Mouse (Mus musculus): ENCODE data around the gene Kif26b. TPM values are rescaled to one million over a fixed set of nuclear protein-coding genes. Genes with fewer than 3 reads are reported as not detected.

Gene Kif26b
- total and polyA plus RNA-seq, 3 experiments, result 0.86 to 3.0 (median 2.4) TPM

DNA sequence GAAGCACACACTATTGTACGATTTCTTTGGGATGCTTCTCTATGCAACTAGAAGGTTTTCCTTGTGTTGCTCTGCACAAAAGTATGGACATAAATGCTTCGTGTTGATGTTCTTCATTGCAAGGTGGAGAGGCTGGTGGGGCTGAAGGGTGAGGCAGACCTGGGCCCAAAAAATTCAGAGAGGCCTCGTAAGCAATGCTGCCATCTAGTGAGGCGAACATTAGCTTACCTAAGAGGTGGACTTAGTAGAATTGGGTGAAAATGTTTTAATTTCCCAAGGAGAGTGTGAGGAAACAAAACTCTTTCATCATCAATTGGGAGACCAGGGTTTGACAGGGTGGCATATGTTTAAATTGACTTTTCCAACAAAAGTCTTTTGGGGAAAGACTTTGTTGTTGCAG lies 160.6 kb downstream of the Kif26b start:
- DNase-seq, result no peak
- WGBS, result 64% methylated on average over 4 of the region's 4 CpGs
- no peaks in the 10 kb centered on the region for H3K79me2 ChIP-seq (replicated peaks; ENCODE audit: control insufficient read depth, insufficient read depth, low read length)
- intact Hi-C loops (cut with DNase I), result loop anchor here (2.0 kb wide), 2 partner anchors 45 to 157 kb away; no protein-coding TSS in a partner anchor
- no peak for TF ChIP-seq POLR2A (IDR thresholded peaks at IDR 0.05; ENCODE audit: insufficient read depth, low read depth, low read length)
- TF ChIP-seq EP300 (IDR thresholded peaks at IDR 0.05; ENCODE audit: insufficient read depth, low read depth, low read length), result no peak
- TF ChIP-seq CTCF (IDR thresholded peaks at IDR 0.05), result peak; percentile 54
- H3K36me3 ChIP-seq (ENCODE audit: control insufficient read depth, insufficient read depth, low read length), result no peaks in the 10 kb centered on the region
- H3K4me3 ChIP-seq, result no peak overlapping the region
- H3K4me1 ChIP-seq (ENCODE audit: control insufficient read depth, insufficient read depth, low read length), result no peaks in the 10 kb centered on the region
- H3K9ac ChIP-seq (ENCODE audit: low read depth, low read length), result no peak overlapping the region
- H3K27me3 ChIP-seq (ENCODE audit: control insufficient read depth, insufficient read depth, low read length), result no peaks in the 10 kb centered on the region
- H3K27ac ChIP-seq, result no peak overlapping the region

DNA sequence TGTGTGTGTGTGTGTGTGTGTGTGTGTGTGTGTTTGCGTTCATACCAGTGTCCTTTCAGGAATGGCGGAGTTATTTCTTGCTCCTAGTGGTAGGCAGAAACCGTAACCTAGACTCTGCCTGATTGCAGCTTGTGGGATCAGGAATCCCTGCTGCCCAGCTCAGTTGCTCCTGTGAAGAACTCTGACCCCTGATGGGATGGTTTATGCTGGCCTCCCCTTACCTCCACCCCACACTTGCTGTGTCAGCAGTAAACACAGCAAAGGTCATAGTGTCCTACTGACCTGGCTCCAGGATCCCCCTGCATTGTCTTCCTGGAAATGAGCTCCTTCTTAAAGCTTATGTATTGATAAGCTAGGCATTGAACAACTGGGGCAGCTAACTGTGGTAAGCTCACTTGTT lies 162.8 kb downstream of the Kif26b start:
- no peak overlapping the region for H3K27ac ChIP-seq
- H3K27me3 ChIP-seq (ENCODE audit: control insufficient read depth, insufficient read depth, low read length), result no peaks in the 10 kb centered on the region
- intact Hi-C loops (cut with DNase I), result loop anchor here (5.0 kb wide), 1 partner anchor 451 kb away; no protein-coding TSS in a partner anchor
- no peaks in the 10 kb centered on the region for H3K79me2 ChIP-seq (replicated peaks; ENCODE audit: control insufficient read depth, insufficient read depth, low read length)
- TF ChIP-seq EP300 (IDR thresholded peaks at IDR 0.05; ENCODE audit: insufficient read depth, low read depth, low read length) (no peak), CTCF (IDR thresholded peaks at IDR 0.05) (no peak), POLR2A (IDR thresholded peaks at IDR 0.05; ENCODE audit: insufficient read depth, low read depth, low read length) (no peak)
- H3K4me1 ChIP-seq (ENCODE audit: control insufficient read depth, insufficient read depth, low read length), result no peaks in the 10 kb centered on the region
- no peaks in the 10 kb centered on the region for H3K36me3 ChIP-seq (ENCODE audit: control insufficient read depth, insufficient read depth, low read length)
- H3K9ac ChIP-seq (ENCODE audit: low read depth, low read length), result no peak overlapping the region
- 81% methylated on average over 3 of the region's 3 CpGs for WGBS
- no peak overlapping the region for H3K4me3 ChIP-seq
- no peak for DNase-seq

DNA sequence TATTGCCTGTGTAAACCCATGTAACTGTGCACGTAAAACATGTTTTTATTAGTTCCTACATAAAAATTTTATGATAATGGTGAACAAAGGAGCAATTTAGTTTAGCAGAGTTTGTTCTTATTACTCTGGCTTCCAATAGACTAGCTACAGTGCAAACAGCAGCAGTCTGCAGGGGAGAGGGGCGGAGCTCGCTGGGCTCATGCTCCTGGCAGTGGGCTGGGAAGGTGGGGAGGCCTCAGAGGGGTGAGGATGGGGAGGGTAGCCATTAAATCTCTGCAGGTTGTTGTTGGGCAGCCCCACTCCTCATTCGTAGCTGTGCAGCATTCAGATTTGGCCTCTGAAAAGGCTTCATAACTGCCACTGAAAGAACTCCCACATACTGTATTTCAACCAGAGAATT lies 171.2 kb downstream of the Kif26b start:
- DNase-seq, result no peak
- no peak overlapping the region for H3K27ac ChIP-seq

DNA sequence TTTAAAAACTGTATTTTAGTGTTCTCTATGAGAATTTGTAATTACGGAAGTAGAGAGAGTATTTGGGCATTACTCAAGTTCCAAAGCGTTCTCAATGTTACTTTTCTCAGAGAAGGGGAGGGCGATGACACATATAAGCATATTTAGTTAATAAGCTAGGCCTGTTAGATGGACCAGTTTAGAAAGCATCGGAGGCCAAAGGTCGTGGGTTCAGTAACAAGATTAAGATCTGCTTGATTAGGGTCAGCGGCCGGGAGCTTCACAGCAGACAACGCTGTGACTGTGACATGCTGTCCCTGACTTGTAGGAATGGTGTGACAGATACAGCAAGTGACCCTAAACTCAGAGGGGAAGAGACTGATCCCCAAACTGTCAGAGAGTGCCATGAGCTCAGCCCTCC lies 174.6 kb downstream of the Kif26b start:
- no peaks in the 10 kb centered on the region for H3K36me3 ChIP-seq (ENCODE audit: control insufficient read depth, insufficient read depth, low read length)
- no peak overlapping the region for H3K9ac ChIP-seq (ENCODE audit: low read depth, low read length)
- H3K79me2 ChIP-seq (replicated peaks; ENCODE audit: control insufficient read depth, insufficient read depth, low read length), result no peaks in the 10 kb centered on the region
- DNase-seq, result no peak
- 78% methylated on average over 8 of the region's 8 CpGs for WGBS
- intact Hi-C loops (cut with DNase I), result no loop called here
- H3K27me3 ChIP-seq (ENCODE audit: control insufficient read depth, insufficient read depth, low read length), result no peaks in the 10 kb centered on the region
- H3K4me3 ChIP-seq, result no peak overlapping the region
- TF ChIP-seq CTCF (IDR thresholded peaks at IDR 0.05) (no peak), POLR2A (IDR thresholded peaks at IDR 0.05; ENCODE audit: insufficient read depth, low read depth, low read length) (no peak)
- no peak overlapping the region for H3K27ac ChIP-seq
- no peaks in the 10 kb centered on the region for H3K4me1 ChIP-seq (ENCODE audit: control insufficient read depth, insufficient read depth, low read length)

More for the DNA sequence above, 171.2 kb downstream of the Kif26b start:
- Histone ChIP-seq H3K4me3 (no peak overlapping the region), H3K79me2 (replicated peaks; ENCODE audit: control insufficient read depth, insufficient read depth, low read length) (no peaks in the 10 kb centered on the region), H3K36me3 (ENCODE audit: control insufficient read depth, insufficient read depth, low read length) (no peaks in the 10 kb centered on the region), H3K27me3 (ENCODE audit: control insufficient read depth, insufficient read depth, low read length) (no peaks in the 10 kb centered on the region), H3K4me1 (ENCODE audit: control insufficient read depth, insufficient read depth, low read length) (no peaks in the 10 kb centered on the region), H3K9ac (ENCODE audit: low read depth, low read length) (no peak overlapping the region)
- intact Hi-C loops (cut with DNase I), result no loop called here
- WGBS, result 83% methylated on average over 4 of the region's 4 CpGs
- TF ChIP-seq POLR2A (IDR thresholded peaks at IDR 0.05; ENCODE audit: insufficient read depth, low read depth, low read length) (no peak), CTCF (IDR thresholded peaks at IDR 0.05) (no peak), EP300 (IDR thresholded peaks at IDR 0.05; ENCODE audit: insufficient read depth, low read depth, low read length) (no peak)

- H3K4me1 ChIP-seq (ENCODE audit: control insufficient read depth, insufficient read depth, low read length), result no peaks in the 10 kb centered on the region
- H3K27ac ChIP-seq, result no peak overlapping the region
Observed at GRCm38 (mm10) chr1:178707925-178708351, 179.0 kb downstream of the Kif26b start.

DNA sequence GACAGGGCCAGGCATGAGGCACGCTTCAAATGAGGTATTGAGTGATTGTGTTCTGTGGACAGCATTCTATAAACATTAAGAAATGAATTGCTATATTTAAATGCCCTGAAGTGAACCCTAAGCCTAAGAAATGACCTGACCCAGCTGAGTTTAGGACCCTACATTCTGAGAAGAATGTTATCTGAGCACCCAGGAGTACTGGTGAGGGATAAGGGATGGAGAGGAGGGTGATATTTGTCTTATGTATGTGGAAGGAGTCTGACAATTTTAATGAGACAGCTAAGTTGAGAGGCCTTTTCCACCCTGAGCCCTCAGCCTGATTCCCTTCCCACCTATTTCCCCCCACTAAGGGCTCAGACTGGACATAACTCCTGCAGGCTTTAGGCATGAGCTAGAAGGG lies 179.4 kb downstream of the Kif26b start:
- H3K27ac ChIP-seq, result no peak overlapping the region
- H3K4me3 ChIP-seq, result no peak overlapping the region
- H3K27me3 ChIP-seq (ENCODE audit: control insufficient read depth, insufficient read depth, low read length), result no peaks in the 10 kb centered on the region
- no peak overlapping the region for H3K9ac ChIP-seq (ENCODE audit: low read depth, low read length)
- no peaks in the 10 kb centered on the region for H3K36me3 ChIP-seq (ENCODE audit: control insufficient read depth, insufficient read depth, low read length)
- no peaks in the 10 kb centered on the region for H3K4me1 ChIP-seq (ENCODE audit: control insufficient read depth, insufficient read depth, low read length)
- TF ChIP-seq EP300 (IDR thresholded peaks at IDR 0.05; ENCODE audit: insufficient read depth, low read depth, low read length), result no peak
- no peak for TF ChIP-seq POLR2A (IDR thresholded peaks at IDR 0.05; ENCODE audit: insufficient read depth, low read depth, low read length)
- no peak for TF ChIP-seq CTCF (IDR thresholded peaks at IDR 0.05)
- no peaks in the 10 kb centered on the region for H3K79me2 ChIP-seq (replicated peaks; ENCODE audit: control insufficient read depth, insufficient read depth, low read length)
- WGBS, result 79% methylated on average over 1 of the region's 1 CpGs
- no peak for DNase-seq
- intact Hi-C loops (cut with DNase I), result no loop called here

More at GRCm38 (mm10) chr1:178707925-178708351, 179.0 kb downstream of the Kif26b start:
- no peak overlapping the region for H3K9ac ChIP-seq (ENCODE audit: low read depth, low read length)
- DNase-seq, result no peak
- no peaks in the 10 kb centered on the region for H3K36me3 ChIP-seq (ENCODE audit: control insufficient read depth, insufficient read depth, low read length)
- intact Hi-C loops (cut with DNase I), result no loop called here
- H3K79me2 ChIP-seq (replicated peaks; ENCODE audit: control insufficient read depth, insufficient read depth, low read length), result no peaks in the 10 kb centered on the region
- WGBS, result 70% methylated on average over 7 of the region's 7 CpGs
- no peaks in the 10 kb centered on the region for H3K27me3 ChIP-seq (ENCODE audit: control insufficient read depth, insufficient read depth, low read length)
- TF ChIP-seq POLR2A (IDR thresholded peaks at IDR 0.05; ENCODE audit: insufficient read depth, low read depth, low read length) (no peak), EP300 (IDR thresholded peaks at IDR 0.05; ENCODE audit: insufficient read depth, low read depth, low read length) (no peak), CTCF (IDR thresholded peaks at IDR 0.05) (no peak)
- H3K4me3 ChIP-seq, result no peak overlapping the region
